Mouse (Mus musculus): ENCODE results near the gene Vps11. TPM values are rescaled to one million over a fixed set of nuclear protein-coding genes. Genes with fewer than 3 reads are reported as not detected.
"Not testable (repeated sequence)": the region's sequence is repeated elsewhere in the genome, so short reads cannot be mapped to it uniquely, and the experiment has no call there.

The Vps11 gene
- polyA plus RNA-seq, 1 experiment, result 22.8 TPM

DNA sequence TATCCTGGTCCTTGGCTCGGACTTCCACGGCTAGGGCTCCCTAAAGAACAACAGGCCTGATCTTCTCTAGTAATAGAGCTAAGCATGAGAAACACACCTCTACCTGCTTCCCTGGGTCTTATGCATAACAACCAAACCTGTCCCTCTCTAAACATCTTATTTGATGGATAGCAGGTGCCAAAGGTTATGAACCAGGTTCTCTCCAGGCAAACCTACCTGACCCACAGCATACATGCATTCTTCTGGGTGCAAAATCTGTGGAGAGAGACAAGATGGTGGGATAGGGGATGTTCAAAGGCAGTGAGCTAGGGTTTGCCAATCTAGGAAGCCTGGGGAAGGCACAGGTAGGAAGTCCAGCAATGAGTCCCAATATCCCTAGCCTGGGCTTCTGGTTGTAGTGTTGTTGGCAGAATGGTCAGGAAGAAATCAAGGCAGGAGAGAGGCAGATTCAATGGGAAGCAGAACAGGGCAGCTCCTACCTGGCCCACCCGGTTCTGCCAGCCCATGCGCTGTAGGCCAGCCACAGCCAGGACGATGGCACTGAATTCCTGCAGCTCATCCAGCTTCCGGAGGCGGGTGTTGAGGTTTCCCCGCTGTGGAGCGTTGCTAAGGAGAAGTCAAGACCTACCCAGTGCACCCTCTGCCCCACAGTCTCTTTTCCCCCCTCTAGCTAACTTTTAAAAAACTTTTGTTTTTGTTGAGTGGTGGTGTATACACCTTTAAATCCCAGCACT is 23.9 kb downstream of the Vps11 start:
- WGBS, result 68% methylated on average over 9 of the region's 9 CpGs

DNA sequence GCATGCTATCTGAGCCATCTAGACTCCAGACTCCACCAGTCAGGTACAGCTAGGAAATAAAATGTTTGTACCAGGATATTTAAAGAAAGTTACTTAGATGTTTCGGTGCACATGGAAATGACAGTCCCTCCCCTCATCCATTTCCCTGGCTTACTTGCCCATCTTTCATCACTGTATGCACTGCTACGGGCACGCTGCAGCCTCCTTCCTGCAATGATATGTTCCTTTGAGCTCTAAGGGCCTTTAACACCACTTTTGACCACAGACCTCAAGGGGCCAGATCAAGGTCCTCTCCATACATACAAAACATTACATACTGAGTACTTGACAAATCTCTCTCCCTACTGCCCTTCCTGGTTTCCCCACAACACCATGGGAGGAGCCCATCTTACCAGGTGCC is 24.5 kb downstream of the Vps11 start:
- no peak for DNase-seq (ENCODE audit: low read depth, low spot score)
- 65% methylated on average over 3 of the region's 3 CpGs for WGBS

More for the DNA sequence above, 23.9 kb downstream of the Vps11 start:
- DNase-seq (ENCODE audit: low read depth, low spot score), result no peak

DNA sequence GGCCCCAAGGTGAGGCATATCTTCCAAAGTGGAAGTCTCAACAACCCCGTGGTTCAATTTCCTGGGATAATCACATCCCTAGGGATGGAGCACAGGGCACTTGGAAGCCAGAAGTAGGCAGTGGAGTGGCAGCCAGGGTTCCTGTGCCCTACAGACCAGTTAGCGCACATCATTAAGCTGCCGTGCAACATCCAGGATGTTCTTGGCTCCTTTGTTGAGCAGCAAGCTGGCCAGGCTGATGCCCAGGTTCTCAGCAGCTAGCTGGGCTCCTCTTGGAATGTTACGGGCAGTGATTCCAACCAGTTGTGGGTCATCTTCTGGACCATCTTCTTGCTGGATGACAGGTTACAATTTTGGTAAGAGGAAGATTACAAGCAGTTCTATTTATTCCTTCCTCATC is 25.0 kb downstream of the Vps11 start:
- DNase-seq (ENCODE audit: low read depth, low spot score), result not testable (repeated sequence)
- WGBS, result 35% methylated on average over 4 of the region's 4 CpGs

DNA sequence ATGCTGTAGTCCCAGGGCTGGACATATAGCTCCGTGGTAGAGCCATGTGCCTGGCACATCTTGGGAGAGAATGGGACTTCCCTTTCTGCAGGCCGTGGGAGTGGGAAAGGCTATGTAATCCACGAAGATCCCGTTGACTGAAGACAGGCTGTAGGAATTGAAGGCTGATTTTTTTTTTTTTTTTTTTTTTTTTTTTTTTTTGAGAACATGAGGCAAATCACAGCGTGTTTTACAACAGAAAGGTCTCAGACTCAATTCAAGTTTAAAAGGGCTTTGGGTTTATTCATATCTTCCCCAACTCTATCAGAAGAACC is 25.4 kb downstream of the Vps11 start:
- WGBS, result 5% methylated on average over 5 of the region's 5 CpGs
- no peak for DNase-seq (ENCODE audit: low read depth, low spot score)

DNA sequence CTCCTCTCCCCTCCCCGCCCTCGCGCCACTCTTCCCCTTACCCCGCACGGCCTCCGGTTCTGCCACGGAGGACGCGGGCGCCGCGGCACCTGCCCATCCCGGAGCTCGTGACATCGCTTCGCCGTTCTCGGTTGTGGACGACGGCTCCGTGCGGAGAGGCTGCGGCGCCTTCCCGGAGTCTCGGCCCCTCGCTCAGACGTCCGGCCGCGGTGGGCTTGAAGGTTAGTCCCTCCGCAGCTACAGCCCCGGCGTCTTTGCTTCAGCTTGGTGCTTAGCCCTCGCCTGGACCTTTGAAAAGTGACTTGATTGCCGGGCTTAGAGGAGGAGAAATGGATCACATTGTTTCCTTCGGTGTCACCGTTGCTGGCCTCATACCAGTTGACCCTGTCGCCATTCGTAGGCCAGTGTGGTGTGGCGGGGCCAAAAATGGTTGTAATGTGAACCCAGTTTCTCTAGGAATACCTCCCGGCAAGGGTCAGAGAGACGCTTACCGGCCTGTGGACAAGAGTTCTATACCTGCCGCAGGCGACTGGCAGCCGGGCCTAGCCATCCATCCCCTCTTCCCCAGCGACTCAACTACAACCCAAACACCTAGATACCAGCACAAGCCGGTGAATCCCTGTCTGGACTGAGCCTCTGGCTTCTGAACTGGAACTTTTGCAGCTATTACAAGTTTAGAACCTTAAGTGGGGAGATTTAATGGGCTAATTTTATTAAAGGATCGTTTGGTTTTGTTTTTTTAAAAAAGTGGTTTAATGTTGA is 26.0 kb downstream of the Vps11 start:
- DNase-seq (ENCODE audit: low read depth, low spot score), result no peak
- under 1% methylated on average over 50 of the region's 50 CpGs for WGBS

DNA sequence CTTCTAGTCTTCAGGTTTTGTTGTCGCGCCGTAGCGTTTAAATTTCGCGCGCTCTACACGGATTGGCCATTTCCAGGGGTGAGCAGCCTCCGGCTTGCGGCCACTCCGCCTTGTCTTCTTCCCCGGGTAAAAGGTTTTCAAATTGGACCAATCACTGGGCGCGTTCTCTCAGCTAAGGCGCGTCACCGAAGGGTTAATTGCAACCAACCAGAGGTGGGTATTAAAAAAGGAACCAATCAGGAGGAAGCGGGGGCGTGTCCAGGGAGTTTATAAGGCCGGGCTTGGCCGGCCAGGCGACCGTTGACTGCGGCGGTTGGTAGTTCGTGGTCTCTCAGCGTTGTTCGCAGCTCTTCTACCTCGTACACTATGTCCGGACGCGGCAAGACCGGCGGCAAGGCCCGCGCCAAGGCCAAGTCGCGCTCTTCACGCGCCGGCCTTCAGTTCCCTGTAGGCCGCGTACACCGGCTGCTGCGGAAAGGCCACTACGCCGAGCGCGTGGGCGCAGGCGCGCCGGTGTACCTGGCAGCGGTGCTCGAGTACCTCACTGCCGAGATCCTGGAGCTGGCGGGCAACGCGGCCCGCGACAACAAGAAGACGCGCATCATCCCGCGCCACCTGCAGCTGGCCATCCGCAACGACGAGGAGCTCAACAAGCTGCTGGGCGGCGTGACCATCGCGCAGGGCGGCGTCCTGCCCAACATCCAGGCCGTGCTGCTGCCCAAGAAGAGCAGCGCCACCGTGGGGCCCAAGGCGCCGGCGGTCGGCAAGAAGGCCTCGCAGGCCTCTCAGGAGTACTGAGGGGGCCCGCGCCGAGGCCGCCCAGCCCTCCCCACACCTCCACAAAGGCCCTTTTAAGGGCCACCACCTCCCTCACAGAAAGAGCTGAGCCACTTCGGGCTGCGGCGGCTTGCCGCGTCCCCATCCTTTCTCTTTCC is 26.8 kb downstream of the Vps11 start, which contains the start of gene H2afx:
Gene H2afx (plus strand): TSS at position 299 of the 935 bp plus-strand sequence.
- under 1% methylated on average over 91 of the region's 91 CpGs for WGBS
- peak; percentile 99 for DNase-seq (ENCODE audit: low read depth, low spot score)

DNA sequence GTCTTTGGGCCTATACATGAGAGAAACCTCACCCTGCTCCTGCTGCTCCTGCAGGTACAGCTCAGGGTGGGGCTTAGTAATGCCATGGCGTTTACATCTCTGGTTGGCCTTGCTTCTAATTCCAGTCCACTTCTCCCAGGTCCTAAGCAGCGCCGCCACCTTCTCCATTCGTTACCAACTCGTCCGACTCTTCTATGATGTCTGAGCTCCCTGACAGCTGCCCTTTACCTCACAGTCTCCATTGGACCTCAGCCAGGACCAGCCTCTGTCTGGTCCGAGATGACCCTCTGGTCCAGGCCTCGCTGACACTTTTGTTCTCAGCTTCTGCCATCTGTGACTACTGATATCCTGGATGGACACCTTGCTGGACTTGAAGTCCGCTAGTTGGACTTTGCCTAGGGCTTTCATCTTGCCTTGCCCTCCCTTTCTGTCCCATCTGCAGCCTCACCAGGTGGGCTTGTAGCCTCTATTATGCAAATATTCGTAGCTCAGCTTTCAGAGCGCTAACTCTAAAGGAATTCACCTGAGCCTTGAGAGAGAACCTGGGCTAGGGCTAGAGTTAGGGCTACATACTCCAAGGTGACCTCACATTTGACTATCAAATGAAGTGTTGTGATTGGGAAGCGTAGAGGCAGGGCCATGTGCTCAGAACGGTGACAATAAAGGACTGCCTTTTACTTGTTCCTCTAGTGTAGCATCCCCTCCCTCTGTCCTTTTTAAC is 28.4 kb downstream of the Vps11 start:
- DNase-seq (ENCODE audit: low read depth, low spot score), result no peak
- 91% methylated on average over 13 of the region's 13 CpGs for WGBS

DNA sequence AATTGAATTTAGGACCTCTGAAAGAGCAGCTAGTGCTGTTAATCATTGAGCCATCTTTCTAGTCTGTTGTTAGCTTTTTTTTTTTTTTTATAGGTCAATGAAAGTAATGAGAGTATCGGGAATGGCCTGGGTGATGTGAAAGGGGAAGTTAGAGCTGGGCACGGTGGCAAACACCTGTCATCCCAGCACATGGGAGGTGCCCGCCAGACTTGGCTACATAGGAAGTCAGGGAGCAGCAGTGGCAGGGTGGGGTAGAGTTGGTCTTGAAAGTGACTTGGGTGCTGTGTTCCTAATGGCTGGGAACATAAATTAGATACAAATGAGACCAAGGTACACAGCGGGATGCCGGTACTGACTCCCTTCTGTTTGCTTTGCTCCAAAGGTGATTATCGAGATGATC is 30.7 kb downstream of the Vps11 start:
- no peak for DNase-seq (ENCODE audit: low read depth, low spot score)
- 47% methylated on average over 6 of the region's 6 CpGs for WGBS

DNA sequence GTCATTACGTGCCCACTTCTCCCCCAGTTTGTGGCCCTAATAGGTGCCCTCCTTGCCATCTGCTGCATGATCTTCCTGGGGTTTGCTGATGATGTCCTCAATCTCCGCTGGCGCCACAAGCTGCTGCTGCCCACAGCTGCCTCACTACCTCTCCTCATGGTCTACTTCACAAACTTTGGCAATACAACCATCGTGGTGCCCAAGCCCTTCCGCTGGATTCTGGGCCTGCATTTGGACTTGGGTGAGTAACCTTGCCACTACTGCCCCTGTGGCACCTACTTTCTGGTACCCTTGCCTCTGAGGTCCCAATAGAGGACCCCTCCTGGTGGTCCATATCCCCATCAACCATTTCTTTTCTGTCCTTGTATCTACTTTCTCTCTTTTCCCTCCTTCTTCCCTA is 33.5 kb downstream of the Vps11 start:
- DNase-seq (ENCODE audit: low read depth, low spot score), result no peak
- 84% methylated on average over 5 of the region's 5 CpGs for WGBS

DNA sequence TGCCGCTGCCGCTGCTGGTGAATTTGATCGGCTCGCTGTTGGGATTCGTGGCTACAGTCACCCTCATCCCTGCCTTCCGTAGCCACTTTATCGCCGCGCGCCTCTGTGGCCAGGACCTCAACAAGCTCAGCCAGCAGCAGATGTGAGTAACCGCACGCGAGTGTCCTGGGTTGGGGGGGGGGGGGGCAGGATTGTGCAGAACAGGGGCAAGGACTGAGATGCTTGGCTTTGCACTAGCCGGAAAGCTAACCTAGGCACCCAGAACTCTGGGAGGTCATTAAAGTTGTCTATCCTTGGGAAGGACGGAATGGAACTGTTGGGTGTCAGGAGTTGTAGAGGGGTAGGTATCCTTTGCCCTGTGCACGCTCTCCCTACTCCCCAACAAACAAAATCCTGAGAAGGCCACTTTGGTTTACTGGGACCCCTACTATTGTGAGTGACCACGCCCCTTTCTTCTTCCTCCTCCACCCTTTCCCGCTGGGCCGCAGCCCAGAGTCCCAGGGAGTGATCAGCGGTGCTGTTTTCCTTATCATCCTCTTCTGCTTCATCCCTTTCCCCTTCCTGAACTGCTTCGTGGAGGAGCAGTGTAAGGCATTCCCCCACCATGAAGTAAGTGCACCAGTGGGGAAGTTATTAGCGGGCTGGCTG is 34.3 kb downstream of the Vps11 start:
- DNase-seq (ENCODE audit: low read depth, low spot score), result no peak
- under 1% methylated on average over 22 of the region's 22 CpGs for WGBS

DNA sequence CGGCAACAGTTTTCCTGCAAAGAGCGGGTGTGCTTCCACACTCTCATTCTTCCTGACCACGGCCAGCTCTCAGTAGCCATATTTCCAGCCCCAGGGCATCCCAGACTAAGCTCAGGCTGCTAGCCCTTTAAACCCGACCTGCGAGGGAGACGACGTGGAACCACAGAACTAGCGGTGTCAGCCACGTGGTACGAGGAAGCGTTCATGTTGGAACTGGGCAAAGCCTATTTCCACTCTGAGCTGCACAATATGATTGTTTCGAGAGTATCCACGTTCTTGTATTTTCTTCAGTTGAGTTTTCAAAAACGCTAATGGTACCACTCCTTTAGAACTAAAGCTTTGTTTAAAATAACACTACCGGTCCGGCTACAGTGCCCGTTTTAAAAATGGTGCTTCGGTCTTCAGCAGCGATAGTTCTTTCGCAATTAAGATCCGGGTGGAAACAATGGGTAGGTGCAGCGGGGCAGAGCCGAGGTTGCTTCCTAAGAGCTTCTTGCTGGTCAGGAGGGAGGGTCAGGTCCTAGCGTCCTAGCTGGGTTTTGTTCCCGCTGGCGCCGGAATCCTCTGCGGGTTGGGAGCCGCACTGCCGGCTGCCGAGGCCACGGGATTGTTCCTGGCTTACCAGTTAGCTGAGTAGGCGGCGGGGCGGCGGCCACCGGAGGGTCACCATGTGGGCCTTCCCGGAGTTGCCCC is 35.0 kb downstream of the Vps11 start:
- DNase-seq (ENCODE audit: low read depth, low spot score), result peak; percentile 80
- under 1% methylated on average over 38 of the region's 38 CpGs for WGBS

DNA sequence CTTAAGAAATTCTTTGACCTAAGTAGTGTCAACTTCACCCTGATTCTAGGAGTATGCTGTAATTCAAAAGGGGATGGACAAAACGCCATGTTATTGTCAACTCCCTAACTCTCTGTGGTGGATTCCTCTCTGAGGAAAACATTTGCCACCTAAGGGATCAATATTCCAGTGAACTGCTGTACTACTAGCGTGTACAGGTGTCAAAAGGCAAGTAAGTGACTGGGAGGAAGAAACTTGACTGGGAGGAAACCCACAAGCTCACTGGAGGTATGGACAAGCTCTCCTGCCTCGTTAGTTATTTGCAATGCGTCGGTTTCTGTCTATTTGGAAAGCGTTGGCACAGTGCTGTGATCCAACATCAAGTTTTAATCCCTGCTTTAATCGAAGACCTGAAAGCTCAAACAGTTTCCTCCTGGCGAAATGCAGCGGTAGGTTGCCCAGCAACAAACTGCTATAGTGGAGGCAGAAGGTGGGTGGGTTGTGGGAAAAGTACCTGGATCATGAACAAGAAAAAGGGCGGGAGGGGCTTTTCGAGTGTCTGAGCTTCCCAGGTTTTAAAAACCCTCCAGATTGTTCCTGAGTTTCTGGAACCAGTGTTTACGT is 35.6 kb downstream of the Vps11 start, which contains the start of gene Dpagt1:
Gene Dpagt1 (plus strand): TSS at position 252 of the 603 bp plus-strand sequence.
- DNase-seq (ENCODE audit: low read depth, low spot score), result no peak
- WGBS, result under 1% methylated on average over 12 of the region's 12 CpGs

DNA sequence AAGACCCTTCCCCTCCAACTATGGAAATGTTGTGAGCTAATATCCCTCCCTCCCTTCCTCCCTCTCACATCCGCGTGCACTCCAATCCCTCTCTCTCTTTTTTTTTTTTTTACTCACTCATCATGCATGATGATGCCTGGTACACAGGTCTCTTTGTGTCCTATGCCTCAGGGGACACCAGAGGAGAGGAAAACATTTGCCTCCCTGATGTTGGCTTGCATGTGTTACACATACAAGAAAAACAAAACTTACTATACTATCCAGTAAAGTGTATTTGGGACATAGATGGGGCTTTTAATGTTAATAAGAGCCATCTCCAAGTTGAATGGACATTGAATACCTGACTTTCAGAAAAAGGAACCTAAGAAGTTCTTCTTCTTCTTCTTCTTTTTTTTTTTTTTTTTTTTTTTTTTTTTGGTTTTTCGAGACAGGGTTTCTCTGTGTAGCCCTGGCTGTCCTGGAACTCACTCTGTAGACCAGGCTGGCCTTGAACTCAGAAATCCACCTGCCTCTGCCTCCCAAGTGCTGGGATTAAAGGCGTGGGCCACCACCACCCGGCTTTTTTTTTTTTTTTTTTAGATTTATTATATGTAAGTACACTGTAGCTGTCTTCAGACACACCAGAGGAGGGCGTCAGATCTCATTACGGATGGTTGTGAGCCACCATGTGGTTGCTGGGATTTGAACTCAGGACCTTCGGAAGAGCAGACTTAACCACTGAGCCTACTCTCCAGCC is 36.3 kb downstream of the Vps11 start:
- 47% methylated on average over 7 of the region's 8 CpGs for WGBS
- not testable (repeated sequence) for DNase-seq (ENCODE audit: low read depth, low spot score)

DNA sequence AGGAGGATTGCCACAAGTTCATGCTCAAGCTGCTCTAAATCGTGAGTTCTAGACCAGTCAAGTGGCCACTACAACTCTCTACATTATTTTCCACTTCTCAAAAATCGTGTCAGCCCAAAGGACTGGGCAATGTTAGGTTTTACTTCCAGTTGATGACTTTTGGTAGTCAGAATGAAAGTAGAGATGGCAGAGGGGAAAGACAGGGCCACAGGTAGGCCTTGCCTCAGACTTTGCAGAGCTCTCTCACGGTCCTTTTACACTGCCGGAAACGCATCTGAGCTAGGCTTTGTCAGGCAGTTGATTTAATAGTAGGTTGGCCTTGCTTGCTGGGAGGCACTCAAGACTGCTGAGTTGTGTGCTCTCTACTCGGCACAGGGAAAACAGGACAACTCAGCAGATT is 37.3 kb downstream of the Vps11 start:
- DNase-seq (ENCODE audit: low read depth, low spot score), result no peak
- 85% methylated on average over 6 of the region's 6 CpGs for WGBS

DNA sequence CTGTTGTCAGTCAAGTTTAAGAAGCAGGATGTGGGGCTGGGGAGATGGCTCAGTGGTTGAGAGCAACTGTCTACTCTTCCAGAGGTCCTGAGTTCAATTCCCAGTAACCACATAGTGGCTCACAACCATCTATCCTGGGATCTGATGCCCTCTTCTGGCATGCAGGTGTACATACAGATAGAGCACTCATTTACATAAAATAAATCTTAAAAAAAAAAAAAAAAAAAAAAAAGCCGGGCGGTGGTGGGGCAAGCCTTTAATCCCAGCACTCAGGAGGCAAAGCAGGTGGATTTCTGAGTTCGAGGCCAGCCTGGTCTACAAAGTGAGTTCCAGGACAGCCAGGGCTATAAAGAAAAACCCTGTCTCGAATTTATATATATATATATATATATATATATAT is 37.8 kb downstream of the Vps11 start:
- DNase-seq (ENCODE audit: low read depth, low spot score), result not testable (repeated sequence)
- WGBS, result 57% methylated on average over 4 of the region's 4 CpGs

DNA sequence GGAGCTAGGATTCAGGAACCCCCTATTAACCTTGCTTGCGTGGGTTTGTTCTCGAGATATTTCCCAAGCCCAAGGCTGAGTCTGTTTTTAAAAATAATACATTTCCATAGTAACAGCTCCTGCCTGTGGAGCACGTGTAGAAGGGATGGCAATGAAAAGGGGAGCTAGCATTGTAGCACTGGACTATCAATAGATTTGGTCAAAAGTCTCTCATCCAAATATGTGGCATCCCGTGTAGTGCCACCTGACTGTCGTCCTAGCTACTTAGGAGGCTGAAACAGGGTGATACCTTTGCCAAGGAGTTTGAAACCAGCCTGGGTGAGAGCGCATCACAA is 40.7 kb downstream of the Vps11 start:
- WGBS, result 15% methylated on average over 6 of the region's 6 CpGs
- no peak for DNase-seq (ENCODE audit: low read depth, low spot score)

All from large intestine, adult 2 months (tissue).